Mouse (Mus musculus): ENCODE measurements around the gene Magi1. TPM values are rescaled to one million over a fixed set of nuclear protein-coding genes. Genes with fewer than 3 reads are reported as not detected.

Magi1 gene
- total and polyA plus RNA-seq, 3 experiments = 4.1 to 16.5 (median 14.0) TPM

DNA sequence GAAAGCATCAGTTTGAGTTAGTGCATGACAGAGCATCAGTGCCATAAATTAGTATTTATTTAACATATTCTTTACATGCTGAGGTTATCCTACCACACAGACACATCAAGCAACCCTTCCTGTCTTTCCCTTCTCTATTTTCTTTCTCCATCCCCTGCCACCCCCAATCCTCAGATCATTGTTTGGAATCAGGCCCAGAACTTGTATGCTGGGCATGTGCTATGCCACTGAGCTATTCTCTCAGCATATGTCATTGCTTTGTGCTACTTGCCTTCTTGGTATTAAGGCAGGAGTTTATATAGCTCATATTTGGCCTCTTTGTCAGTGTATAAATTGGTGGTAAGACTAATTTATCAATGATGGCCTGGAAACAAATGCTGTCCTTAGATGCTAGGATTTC, 494.0 kb downstream of the Magi1 start:
- DNase-seq = no peak
- TF ChIP-seq EP300 (IDR thresholded peaks at IDR 0.05; ENCODE audit: insufficient read depth, low read depth, low read length) (no peak), CTCF (IDR thresholded peaks at IDR 0.05) (no peak), POLR2A (IDR thresholded peaks at IDR 0.05; ENCODE audit: insufficient read depth, low read depth, low read length) (no peak)
- intact Hi-C loops (cut with DNase I) = no loop called here

DNA sequence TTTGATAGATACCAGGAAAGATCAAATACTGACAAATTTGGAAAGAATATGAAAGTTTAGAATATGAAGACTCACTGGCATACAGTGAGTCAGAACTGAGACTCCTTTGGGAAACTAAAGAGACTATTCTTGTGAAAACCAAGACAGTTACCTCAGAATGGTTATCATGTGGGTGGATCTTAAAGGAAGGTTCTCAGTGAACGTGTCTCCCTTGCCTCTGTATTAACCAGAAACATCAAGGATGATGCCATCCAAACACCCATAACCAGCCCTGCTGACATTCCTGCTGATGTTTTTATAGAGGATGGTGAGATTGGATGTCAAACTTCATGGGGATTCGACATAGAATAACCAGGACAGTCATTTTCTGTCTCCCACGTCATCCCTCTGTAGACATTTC, 496.7 kb downstream of the Magi1 start:
- no peak for DNase-seq
- Histone ChIP-seq H3K9ac (ENCODE audit: low read depth, low read length) (no peak overlapping the region), H3K27ac (no peak overlapping the region), H3K4me3 (no peak overlapping the region), H3K4me1 (ENCODE audit: control insufficient read depth, insufficient read depth, low read length) (no peaks in the 10 kb centered on the region), H3K27me3 (ENCODE audit: control insufficient read depth, insufficient read depth, low read length) (no peaks in the 10 kb centered on the region), H3K79me2 (replicated peaks; ENCODE audit: control insufficient read depth, insufficient read depth, low read length) (no peaks in the 10 kb centered on the region), H3K36me3 (ENCODE audit: control insufficient read depth, insufficient read depth, low read length) (no peaks in the 10 kb centered on the region)
- intact Hi-C loops (cut with DNase I) = no loop called here
- 93% methylated on average over 3 of the region's 3 CpGs for WGBS
- TF ChIP-seq CTCF (IDR thresholded peaks at IDR 0.05) (no peak), POLR2A (IDR thresholded peaks at IDR 0.05; ENCODE audit: insufficient read depth, low read depth, low read length) (no peak), EP300 (IDR thresholded peaks at IDR 0.05; ENCODE audit: insufficient read depth, low read depth, low read length) (no peak)

More for the DNA sequence above, 494.0 kb downstream of the Magi1 start:
- H3K79me2 ChIP-seq (replicated peaks; ENCODE audit: control insufficient read depth, insufficient read depth, low read length) = no peaks in the 10 kb centered on the region
- H3K4me3 ChIP-seq = no peak overlapping the region
- H3K9ac ChIP-seq (ENCODE audit: low read depth, low read length) = no peak overlapping the region
- no peaks in the 10 kb centered on the region for H3K4me1 ChIP-seq (ENCODE audit: control insufficient read depth, insufficient read depth, low read length)
- H3K27me3 ChIP-seq (ENCODE audit: control insufficient read depth, insufficient read depth, low read length) = no peaks in the 10 kb centered on the region
- no peak overlapping the region for H3K27ac ChIP-seq
- H3K36me3 ChIP-seq (ENCODE audit: control insufficient read depth, insufficient read depth, low read length) = no peaks in the 10 kb centered on the region

DNA sequence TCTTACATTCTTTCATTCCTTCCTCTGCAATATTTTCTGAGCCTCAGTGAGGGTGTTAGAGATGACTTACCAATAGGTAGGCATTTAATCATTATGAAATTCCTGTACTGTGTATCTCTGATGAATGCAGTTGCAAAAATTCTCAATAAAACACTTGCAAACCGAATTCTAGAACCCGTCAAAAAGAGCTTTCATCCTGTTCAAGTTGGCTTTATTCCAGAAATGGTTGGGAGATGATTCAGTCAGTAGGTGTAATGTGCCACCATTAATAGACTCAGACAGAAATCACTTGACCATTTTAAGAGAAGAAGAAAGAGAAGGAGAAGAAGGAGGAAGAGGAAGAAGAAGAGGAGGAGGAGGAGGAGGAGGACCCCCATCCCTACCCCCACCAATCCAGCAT, 497.5 kb downstream of the Magi1 start:
- WGBS = 41% methylated on average over 2 of the region's 2 CpGs
- Histone ChIP-seq H3K9ac (ENCODE audit: low read depth, low read length) (no peak overlapping the region), H3K27me3 (ENCODE audit: control insufficient read depth, insufficient read depth, low read length) (no peaks in the 10 kb centered on the region), H3K36me3 (ENCODE audit: control insufficient read depth, insufficient read depth, low read length) (no peaks in the 10 kb centered on the region), H3K27ac (no peak overlapping the region), H3K4me3 (no peak overlapping the region), H3K4me1 (ENCODE audit: control insufficient read depth, insufficient read depth, low read length) (no peaks in the 10 kb centered on the region), H3K79me2 (replicated peaks; ENCODE audit: control insufficient read depth, insufficient read depth, low read length) (no peaks in the 10 kb centered on the region)
- no peak for DNase-seq
- intact Hi-C loops (cut with DNase I) = no loop called here
- TF ChIP-seq CTCF (IDR thresholded peaks at IDR 0.05) (no peak), EP300 (IDR thresholded peaks at IDR 0.05; ENCODE audit: insufficient read depth, low read depth, low read length) (no peak), POLR2A (IDR thresholded peaks at IDR 0.05; ENCODE audit: insufficient read depth, low read depth, low read length) (no peak)

DNA sequence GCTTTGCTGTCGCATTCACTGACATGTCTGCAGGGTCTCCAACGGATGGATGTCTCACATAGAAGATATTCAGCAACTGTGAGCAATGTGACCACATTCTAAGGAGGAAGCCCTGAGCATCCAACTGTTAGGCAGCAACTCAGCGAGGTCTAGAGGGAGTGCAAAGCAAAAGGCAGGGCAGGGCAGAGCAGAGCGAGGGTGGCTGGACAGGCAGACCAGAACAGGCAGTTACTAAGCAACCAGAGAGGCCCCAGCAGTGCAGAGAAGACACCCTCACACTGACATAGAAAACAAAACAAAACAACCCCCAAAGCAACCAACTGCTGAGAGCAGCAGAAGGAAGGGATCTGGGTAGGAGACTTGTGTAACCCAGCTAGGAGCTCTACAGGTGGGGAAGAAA, 512.6 kb downstream of the Magi1 start:
- no peak for DNase-seq
- WGBS = 79% methylated on average over 4 of the region's 4 CpGs
- Histone ChIP-seq H3K4me1 (ENCODE audit: control insufficient read depth, insufficient read depth, low read length) (no peaks in the 10 kb centered on the region), H3K9ac (ENCODE audit: low read depth, low read length) (no peak overlapping the region), H3K27ac (no peak overlapping the region), H3K27me3 (ENCODE audit: control insufficient read depth, insufficient read depth, low read length) (no peaks in the 10 kb centered on the region), H3K79me2 (replicated peaks; ENCODE audit: control insufficient read depth, insufficient read depth, low read length) (no peaks in the 10 kb centered on the region), H3K36me3 (ENCODE audit: control insufficient read depth, insufficient read depth, low read length) (no peaks in the 10 kb centered on the region), H3K4me3 (no peak overlapping the region)
- TF ChIP-seq CTCF (IDR thresholded peaks at IDR 0.05) (no peak), EP300 (IDR thresholded peaks at IDR 0.05; ENCODE audit: insufficient read depth, low read depth, low read length) (no peak), POLR2A (IDR thresholded peaks at IDR 0.05; ENCODE audit: insufficient read depth, low read depth, low read length) (no peak)
- intact Hi-C loops (cut with DNase I) = no loop called here

- WGBS = 90% methylated on average over 5 of the region's 5 CpGs
- H3K27ac ChIP-seq = no peak overlapping the region
- TF ChIP-seq EP300 (IDR thresholded peaks at IDR 0.05; ENCODE audit: insufficient read depth, low read depth, low read length) = no peak
- no peak for TF ChIP-seq CTCF (IDR thresholded peaks at IDR 0.05)
- TF ChIP-seq POLR2A (IDR thresholded peaks at IDR 0.05; ENCODE audit: insufficient read depth, low read depth, low read length) = no peak
Measured at GRCm38 (mm10) chr6:93770283-93771025, 513.3 kb downstream of the Magi1 start.

DNA sequence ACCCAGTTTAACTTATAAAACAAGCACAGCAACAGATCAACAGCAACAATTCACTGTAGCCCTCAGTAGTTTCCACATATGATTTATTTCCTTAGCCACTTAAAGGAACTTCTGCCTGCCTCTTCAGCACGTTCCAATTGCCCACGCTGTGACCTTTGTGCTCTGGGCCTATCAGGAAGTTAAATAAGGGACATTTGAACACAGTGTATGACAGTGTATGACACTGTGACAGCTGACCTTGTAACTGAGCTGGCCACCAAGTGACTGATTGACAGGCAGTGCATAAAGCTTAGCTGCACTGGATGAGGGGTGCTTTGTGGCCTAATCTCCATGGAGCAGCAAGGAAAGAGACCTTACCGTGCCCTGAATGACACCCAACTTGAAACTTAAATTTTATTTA, 525.6 kb downstream of the Magi1 start:
- DNase-seq = no peak
- TF ChIP-seq CTCF (IDR thresholded peaks at IDR 0.05) (no peak), POLR2A (IDR thresholded peaks at IDR 0.05; ENCODE audit: insufficient read depth, low read depth, low read length) (no peak), EP300 (IDR thresholded peaks at IDR 0.05; ENCODE audit: insufficient read depth, low read depth, low read length) (no peak)
- Histone ChIP-seq H3K4me3 (no peak overlapping the region), H3K9ac (ENCODE audit: low read depth, low read length) (no peak overlapping the region), H3K79me2 (replicated peaks; ENCODE audit: control insufficient read depth, insufficient read depth, low read length) (no peaks in the 10 kb centered on the region), H3K36me3 (ENCODE audit: control insufficient read depth, insufficient read depth, low read length) (no peaks in the 10 kb centered on the region), H3K27ac (peak overlapping the region; percentile 55), H3K27me3 (ENCODE audit: control insufficient read depth, insufficient read depth, low read length) (no peaks in the 10 kb centered on the region), H3K4me1 (ENCODE audit: control insufficient read depth, insufficient read depth, low read length) (peaks cover 3% of the 10 kb centered on the region)
- intact Hi-C loops (cut with DNase I) = loop anchor here (5.0 kb wide), 1 partner anchor 284 kb away; no protein-coding TSS in a partner anchor
- WGBS = 66% methylated on average over 3 of the region's 3 CpGs

More at GRCm38 (mm10) chr6:93770283-93771025, 513.3 kb downstream of the Magi1 start:
- H3K36me3 ChIP-seq (ENCODE audit: control insufficient read depth, insufficient read depth, low read length) = no peaks in the 10 kb centered on the region
- intact Hi-C loops (cut with DNase I) = no loop called here
- no peak overlapping the region for H3K9ac ChIP-seq (ENCODE audit: low read depth, low read length)
- no peaks in the 10 kb centered on the region for H3K27me3 ChIP-seq (ENCODE audit: control insufficient read depth, insufficient read depth, low read length)
- DNase-seq = no peak
- H3K4me3 ChIP-seq = no peak overlapping the region
- H3K79me2 ChIP-seq (replicated peaks; ENCODE audit: control insufficient read depth, insufficient read depth, low read length) = no peaks in the 10 kb centered on the region
- H3K4me1 ChIP-seq (ENCODE audit: control insufficient read depth, insufficient read depth, low read length) = no peaks in the 10 kb centered on the region
